Mouse (Mus musculus): ENCODE results near the gene Gm37419. TPM values are rescaled to one million over a fixed set of nuclear protein-coding genes. Genes with fewer than 3 reads are reported as not detected.

The Gm37419 gene
- polyA plus RNA-seq, 1 experiment, result not detected

GRCm38 (mm10) chr16:24021722-24022121 is 33.4 kb downstream of the Gm37419 start:
- no peaks in the 10 kb centered on the region for H3K27me3 ChIP-seq (ENCODE audit: control insufficient read depth, insufficient read depth, low read length)
- no peaks in the 10 kb centered on the region for H3K36me3 ChIP-seq (ENCODE audit: control insufficient read depth, insufficient read depth, low read length)
- WGBS, result 43% methylated on average over 1 of the region's 1 CpGs
- TF ChIP-seq POLR2A (IDR thresholded peaks at IDR 0.05; ENCODE audit: low read depth, low read length) (no peak), CTCF (IDR thresholded peaks at IDR 0.05; ENCODE audit: extremely low read depth, insufficient read length, insufficient replicate concordance, low read depth, low read length) (no peak)
- no peak overlapping the region for H3K27ac ChIP-seq (ENCODE audit: insufficient read depth, low read depth, low read length)
- no peaks in the 10 kb centered on the region for H3K4me1 ChIP-seq (ENCODE audit: control insufficient read depth, insufficient read depth, insufficient read length, low read length)
- no peak overlapping the region for H3K4me3 ChIP-seq (ENCODE audit: low read depth, low read length)

- WGBS, result 76% methylated on average over 4 of the region's 4 CpGs
- Histone ChIP-seq H3K4me3 (ENCODE audit: low read depth, low read length) (no peak overlapping the region), H3K27ac (ENCODE audit: insufficient read depth, low read depth, low read length) (no peak overlapping the region), H3K27me3 (ENCODE audit: control insufficient read depth, insufficient read depth, low read length) (no peaks in the 10 kb centered on the region), H3K36me3 (ENCODE audit: control insufficient read depth, insufficient read depth, low read length) (no peaks in the 10 kb centered on the region), H3K4me1 (ENCODE audit: control insufficient read depth, insufficient read depth, insufficient read length, low read length) (no peaks in the 10 kb centered on the region)
- no peak for TF ChIP-seq POLR2A (IDR thresholded peaks at IDR 0.05; ENCODE audit: low read depth, low read length)
- TF ChIP-seq CTCF (IDR thresholded peaks at IDR 0.05; ENCODE audit: extremely low read depth, insufficient read length, insufficient replicate concordance, low read depth, low read length), result no peak
Measured at GRCm38 (mm10) chr16:24022605-24023004, 34.3 kb downstream of the Gm37419 start.

GRCm38 (mm10) chr16:24025442-24025841 is 37.2 kb downstream of the Gm37419 start:
- TF ChIP-seq POLR2A (IDR thresholded peaks at IDR 0.05; ENCODE audit: low read depth, low read length) (no peak), CTCF (IDR thresholded peaks at IDR 0.05; ENCODE audit: extremely low read depth, insufficient read length, insufficient replicate concordance, low read depth, low read length) (no peak)
- H3K27me3 ChIP-seq (ENCODE audit: control insufficient read depth, insufficient read depth, low read length), result no peaks in the 10 kb centered on the region
- H3K4me3 ChIP-seq (ENCODE audit: low read depth, low read length), result no peak overlapping the region
- no peaks in the 10 kb centered on the region for H3K36me3 ChIP-seq (ENCODE audit: control insufficient read depth, insufficient read depth, low read length)
- H3K27ac ChIP-seq (ENCODE audit: insufficient read depth, low read depth, low read length), result no peak overlapping the region
- H3K4me1 ChIP-seq (ENCODE audit: control insufficient read depth, insufficient read depth, insufficient read length, low read length), result no peaks in the 10 kb centered on the region; the same call in 1 of the 2 replicates
- 83% methylated on average over 7 of the region's 7 CpGs for WGBS

- Histone ChIP-seq H3K27me3 (ENCODE audit: control insufficient read depth, insufficient read depth, low read length) (no peaks in the 10 kb centered on the region), H3K27ac (ENCODE audit: insufficient read depth, low read depth, low read length) (no peak overlapping the region), H3K36me3 (ENCODE audit: control insufficient read depth, insufficient read depth, low read length) (no peaks in the 10 kb centered on the region), H3K4me1 (ENCODE audit: control insufficient read depth, insufficient read depth, insufficient read length, low read length) (peaks cover 8% of the 10 kb centered on the region), H3K4me3 (ENCODE audit: low read depth, low read length) (no peak overlapping the region)
- 57% methylated on average over 2 of the region's 2 CpGs for WGBS
- TF ChIP-seq POLR2A (IDR thresholded peaks at IDR 0.05; ENCODE audit: low read depth, low read length) (no peak), CTCF (IDR thresholded peaks at IDR 0.05; ENCODE audit: extremely low read depth, insufficient read length, insufficient replicate concordance, low read depth, low read length) (no peak)
Measured at GRCm38 (mm10) chr16:24029965-24030672, 41.8 kb downstream of the Gm37419 start.

- 91% methylated on average over 5 of the region's 5 CpGs for WGBS
- Histone ChIP-seq H3K36me3 (ENCODE audit: control insufficient read depth, insufficient read depth, low read length) (no peaks in the 10 kb centered on the region), H3K4me1 (ENCODE audit: control insufficient read depth, insufficient read depth, insufficient read length, low read length) (peaks cover 17% of the 10 kb centered on the region), H3K4me3 (ENCODE audit: low read depth, low read length) (no peak overlapping the region), H3K27me3 (ENCODE audit: control insufficient read depth, insufficient read depth, low read length) (no peaks in the 10 kb centered on the region), H3K27ac (ENCODE audit: insufficient read depth, low read depth, low read length) (no peak overlapping the region)
- TF ChIP-seq CTCF (IDR thresholded peaks at IDR 0.05; ENCODE audit: extremely low read depth, insufficient read length, insufficient replicate concordance, low read depth, low read length) (no peak), POLR2A (IDR thresholded peaks at IDR 0.05; ENCODE audit: low read depth, low read length) (no peak)
Measured at GRCm38 (mm10) chr16:24033259-24033658, 45.0 kb downstream of the Gm37419 start.

GRCm38 (mm10) chr16:24034450-24034849 is 46.2 kb downstream of the Gm37419 start:
- Histone ChIP-seq H3K4me1 (ENCODE audit: control insufficient read depth, insufficient read depth, insufficient read length, low read length) (peaks cover 17% of the 10 kb centered on the region), H3K36me3 (ENCODE audit: control insufficient read depth, insufficient read depth, low read length) (no peaks in the 10 kb centered on the region), H3K27ac (ENCODE audit: insufficient read depth, low read depth, low read length) (peak overlapping the region; percentile 81), H3K27me3 (ENCODE audit: control insufficient read depth, insufficient read depth, low read length) (no peaks in the 10 kb centered on the region), H3K4me3 (ENCODE audit: low read depth, low read length) (no peak overlapping the region)
- WGBS, result 19% methylated on average over 2 of the region's 2 CpGs
- TF ChIP-seq CTCF (IDR thresholded peaks at IDR 0.05; ENCODE audit: extremely low read depth, insufficient read length, insufficient replicate concordance, low read depth, low read length) (no peak), POLR2A (IDR thresholded peaks at IDR 0.05; ENCODE audit: low read depth, low read length) (no peak)

- H3K36me3 ChIP-seq (ENCODE audit: control insufficient read depth, insufficient read depth, low read length), result no peaks in the 10 kb centered on the region
Measured at GRCm38 (mm10) chr16:24035767-24036166, 47.5 kb downstream of the Gm37419 start.

More at GRCm38 (mm10) chr16:24035767-24036166, 47.5 kb downstream of the Gm37419 start:
- no peak overlapping the region for H3K4me3 ChIP-seq (ENCODE audit: low read depth, low read length)
- no peak for TF ChIP-seq POLR2A (IDR thresholded peaks at IDR 0.05; ENCODE audit: low read depth, low read length)
- no peak for TF ChIP-seq CTCF (IDR thresholded peaks at IDR 0.05; ENCODE audit: extremely low read depth, insufficient read length, insufficient replicate concordance, low read depth, low read length)
- H3K27me3 ChIP-seq (ENCODE audit: control insufficient read depth, insufficient read depth, low read length), result no peaks in the 10 kb centered on the region
- H3K4me1 ChIP-seq (ENCODE audit: control insufficient read depth, insufficient read depth, insufficient read length, low read length), result peaks cover 17% of the 10 kb centered on the region
- no peak overlapping the region for H3K27ac ChIP-seq (ENCODE audit: insufficient read depth, low read depth, low read length)

Data from small intestine, adult 2 months (tissue).